Mouse (Mus musculus): ENCODE data around the gene Tle2. TPM values are rescaled to one million over a fixed set of nuclear protein-coding genes. Genes with fewer than 3 reads are reported as not detected.

Gene Tle2
- polyA plus RNA-seq, 1 experiment from 2014 or later = 68.8 TPM

DNA sequence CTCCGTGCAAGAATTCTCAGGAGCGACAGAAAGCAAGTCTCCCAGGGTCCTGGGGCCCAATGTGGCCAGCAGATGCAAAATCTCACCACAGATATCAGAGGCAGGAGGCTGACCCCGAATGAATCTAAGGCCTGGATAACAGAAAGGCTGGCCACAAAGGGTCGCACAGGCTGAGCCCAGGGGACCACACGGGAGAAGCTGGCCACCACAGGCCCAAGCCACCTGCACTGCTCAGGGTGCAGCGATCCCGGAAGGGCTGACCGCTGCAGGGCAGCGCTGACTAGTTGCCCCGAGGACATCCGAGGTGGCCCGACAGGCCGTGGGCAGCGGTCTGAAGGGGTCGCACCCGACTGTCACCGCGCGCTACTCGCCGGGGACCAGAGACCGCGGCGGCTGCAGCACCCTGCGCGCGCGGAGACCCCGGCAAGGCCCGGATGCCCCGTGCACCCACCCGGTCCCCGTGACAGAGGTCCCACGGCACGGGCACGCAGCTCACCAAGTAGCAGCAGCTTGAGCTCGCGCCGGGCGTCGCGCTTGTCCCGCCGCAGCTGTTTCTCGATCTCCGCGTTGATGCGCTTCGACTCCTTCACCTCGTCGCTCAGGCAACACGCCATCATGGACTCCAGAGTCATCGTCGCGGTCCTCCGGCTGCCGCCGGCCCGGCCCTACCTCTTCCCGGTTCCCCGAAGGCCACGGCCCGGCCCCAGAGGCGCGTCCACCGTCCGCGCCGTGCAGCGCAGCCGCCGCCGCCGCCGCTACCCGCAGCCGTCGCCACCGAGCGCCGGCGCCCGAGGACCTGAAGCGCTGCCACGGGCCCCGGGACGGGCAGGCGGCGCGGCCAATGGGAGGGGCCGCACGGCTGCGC, 29.8 kb upstream of the Tle2 start:
- Histone ChIP-seq H3K4me2 (replicated peaks) (peak overlapping the region; percentile 98), H3K9me3 (no peaks in the 10 kb centered on the region), H3K27me3 (no peaks in the 10 kb centered on the region), H3K4me3 (peak overlapping the region; percentile 99), H3K27ac (peak overlapping the region; percentile 67; the same call in 1 of the 2 replicates), H3K9ac (peak overlapping the region; percentile 98), H3K36me3 (peaks cover 16% of the 10 kb centered on the region), H3K4me1 (peaks cover 33% of the 10 kb centered on the region)
- WGBS = under 1% methylated on average over 81 of the region's 93 CpGs
- peak; percentile 24; the same call in 1 of the 2 replicates for ATAC-seq (ENCODE audit: low FRiP score, low read depth)

DNA sequence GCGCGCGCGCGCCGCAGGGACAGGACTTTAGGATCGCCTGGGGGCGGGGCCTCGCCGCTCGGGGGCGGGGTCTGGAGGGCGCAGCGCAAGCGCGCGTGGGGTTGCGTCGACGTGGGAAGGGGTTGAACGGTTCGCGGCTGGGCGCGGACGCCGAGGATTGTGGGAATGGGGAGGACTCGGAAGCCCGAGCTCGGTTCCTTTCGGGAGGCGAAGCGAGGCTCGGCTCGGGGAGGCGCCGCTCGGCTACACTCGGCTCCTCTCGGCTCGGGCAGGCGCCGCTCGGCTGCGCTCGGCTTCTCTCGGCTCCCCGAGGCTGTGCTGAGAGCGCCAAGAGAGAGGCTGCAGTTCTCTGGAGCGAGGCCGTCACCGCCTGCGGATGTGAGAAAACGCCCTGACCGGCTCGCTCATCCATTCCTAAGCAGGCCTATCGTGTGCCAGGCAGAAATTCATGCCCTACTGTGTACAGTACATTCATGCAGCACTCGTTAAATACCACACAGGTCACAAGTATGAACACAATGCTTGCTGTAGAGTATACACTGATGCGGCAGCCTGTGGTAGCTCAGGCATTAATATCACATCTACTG, 29.1 kb upstream of the Tle2 start, which contains the start of gene Gna11:
Gna11 (minus strand) TSS at position 30 of the 587 bp plus-strand sequence.
- H3K4me3 ChIP-seq = peak within 1 kb of the TSS; percentile 99
- no peaks in the 10 kb centered on the region for H3K27me3 ChIP-seq
- H3K9me3 ChIP-seq = no peaks in the 10 kb centered on the region
- peaks cover 33% of the 10 kb centered on the region for H3K4me1 ChIP-seq
- under 1% methylated on average over 57 of the region's 59 CpGs for WGBS
- H3K36me3 ChIP-seq = peaks cover 9% of the 10 kb centered on the region; the same call in 1 of the 2 replicates
- H3K27ac ChIP-seq = peak within 1 kb of the TSS; percentile 79
- peak within 1 kb of the TSS; percentile 98 for H3K9ac ChIP-seq
- peak within 1 kb of the TSS; percentile 98 for H3K4me2 ChIP-seq (replicated peaks)
- peak; percentile 96 for ATAC-seq (ENCODE audit: low FRiP score, low read depth)

GRCm38 (mm10) chr10:81546332-81546731, 28.0 kb upstream of the Tle2 start:
- Histone ChIP-seq H3K36me3 (peaks cover 4% of the 10 kb centered on the region; the same call in 1 of the 2 replicates), H3K4me3 (no peak overlapping the region), H3K4me1 (peaks cover 36% of the 10 kb centered on the region), H3K9ac (peak overlapping the region; percentile 48; the same call in 1 of the 2 replicates), H3K27ac (no peak overlapping the region), H3K9me3 (no peaks in the 10 kb centered on the region), H3K4me2 (replicated peaks) (no peak overlapping the region), H3K27me3 (no peaks in the 10 kb centered on the region)
- no peak for ATAC-seq (ENCODE audit: low FRiP score, low read depth)
- WGBS = 81% methylated on average over 5 of the region's 5 CpGs

GRCm38 (mm10) chr10:81546788-81547571, 27.4 kb upstream of the Tle2 start:
- Histone ChIP-seq H3K4me1 (peaks cover 37% of the 10 kb centered on the region), H3K4me3 (no peak overlapping the region), H3K27me3 (no peaks in the 10 kb centered on the region), H3K9ac (no peak overlapping the region), H3K36me3 (peaks cover 4% of the 10 kb centered on the region; the same call in 1 of the 2 replicates), H3K4me2 (replicated peaks) (no peak overlapping the region), H3K9me3 (no peaks in the 10 kb centered on the region), H3K27ac (no peak overlapping the region)
- ATAC-seq (ENCODE audit: low FRiP score, low read depth) = no peak
- WGBS = 90% methylated on average over 13 of the region's 13 CpGs

GRCm38 (mm10) chr10:81548944-81549343, 25.4 kb upstream of the Tle2 start:
- H3K27me3 ChIP-seq = no peaks in the 10 kb centered on the region
- ATAC-seq (ENCODE audit: low FRiP score, low read depth) = no peak
- H3K4me1 ChIP-seq = peaks cover 18% of the 10 kb centered on the region
- H3K4me3 ChIP-seq = no peak overlapping the region
- H3K36me3 ChIP-seq = no peaks in the 10 kb centered on the region
- H3K27ac ChIP-seq = no peak overlapping the region
- H3K4me2 ChIP-seq (replicated peaks) = no peak overlapping the region
- WGBS = 66% methylated on average over 5 of the region's 5 CpGs
- H3K9ac ChIP-seq = no peak overlapping the region
- H3K9me3 ChIP-seq = no peaks in the 10 kb centered on the region

GRCm38 (mm10) chr10:81550257-81550656, 24.1 kb upstream of the Tle2 start:
- Histone ChIP-seq H3K4me3 (no peak overlapping the region), H3K9me3 (no peaks in the 10 kb centered on the region), H3K9ac (no peak overlapping the region), H3K4me1 (peaks cover 15% of the 10 kb centered on the region), H3K27ac (no peak overlapping the region), H3K27me3 (no peaks in the 10 kb centered on the region), H3K4me2 (replicated peaks) (no peak overlapping the region), H3K36me3 (no peaks in the 10 kb centered on the region)
- 11% methylated on average over 7 of the region's 7 CpGs for WGBS
- no peak for ATAC-seq (ENCODE audit: low FRiP score, low read depth)

GRCm38 (mm10) chr10:81551597-81552102, 22.7 kb upstream of the Tle2 start:
- peak overlapping the region; percentile 23; the same call in 1 of the 2 replicates for H3K4me2 ChIP-seq (replicated peaks)
- no peaks in the 10 kb centered on the region for H3K36me3 ChIP-seq
- H3K4me1 ChIP-seq = peaks cover 11% of the 10 kb centered on the region
- WGBS = 5% methylated on average over 12 of the region's 12 CpGs
- H3K9me3 ChIP-seq = no peaks in the 10 kb centered on the region
- ATAC-seq (ENCODE audit: low FRiP score, low read depth) = peak; percentile 84
- H3K9ac ChIP-seq = peak overlapping the region; percentile 25; the same call in 1 of the 2 replicates
- H3K4me3 ChIP-seq = no peak overlapping the region
- H3K27ac ChIP-seq = peak overlapping the region; percentile 72
- no peaks in the 10 kb centered on the region for H3K27me3 ChIP-seq

DNA sequence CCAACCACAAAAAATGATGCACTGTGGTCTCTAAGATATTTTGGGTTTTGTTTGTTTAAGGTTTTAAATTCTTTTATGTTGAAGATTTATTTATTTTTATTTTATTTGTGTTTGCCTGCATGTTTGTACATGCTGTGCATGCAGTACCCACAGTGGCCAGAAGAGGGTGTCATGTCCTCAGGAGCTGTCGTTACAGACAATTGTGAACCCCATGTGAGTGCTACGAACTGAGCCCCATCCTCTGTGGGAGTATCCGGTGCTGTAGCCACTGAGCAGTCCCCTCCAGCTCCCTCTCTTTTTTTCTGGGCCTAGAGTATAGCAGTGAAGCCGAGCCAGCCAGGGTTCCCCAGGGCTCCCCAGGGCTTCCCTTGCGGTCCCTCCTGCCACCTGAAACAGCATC, 21.1 kb upstream of the Tle2 start:
- H3K4me3 ChIP-seq = no peak overlapping the region
- no peaks in the 10 kb centered on the region for H3K36me3 ChIP-seq
- no peak overlapping the region for H3K9ac ChIP-seq
- no peaks in the 10 kb centered on the region for H3K9me3 ChIP-seq
- no peak overlapping the region for H3K4me2 ChIP-seq (replicated peaks)
- WGBS = 87% methylated on average over 5 of the region's 5 CpGs
- no peak overlapping the region for H3K27ac ChIP-seq
- H3K4me1 ChIP-seq = peaks cover 11% of the 10 kb centered on the region
- no peaks in the 10 kb centered on the region for H3K27me3 ChIP-seq
- ATAC-seq (ENCODE audit: low FRiP score, low read depth) = no peak

- no peak overlapping the region for H3K4me3 ChIP-seq
- H3K9ac ChIP-seq = 0 out of 2 replicates have a peak overlapping the region, but pooled peaks have one; percentile 19
- 79% methylated on average over 6 of the region's 6 CpGs for WGBS
- H3K4me1 ChIP-seq = peaks cover 15% of the 10 kb centered on the region
- ATAC-seq (ENCODE audit: low FRiP score, low read depth) = no peak
- no peaks in the 10 kb centered on the region for H3K27me3 ChIP-seq
- no peaks in the 10 kb centered on the region for H3K9me3 ChIP-seq
- no peaks in the 10 kb centered on the region for H3K36me3 ChIP-seq
- no peak overlapping the region for H3K4me2 ChIP-seq (replicated peaks)
- H3K27ac ChIP-seq = no peak overlapping the region
Observed at GRCm38 (mm10) chr10:81553807-81554755, 20.3 kb upstream of the Tle2 start.

GRCm38 (mm10) chr10:81556282-81556681, 18.1 kb upstream of the Tle2 start:
- Histone ChIP-seq H3K27me3 (no peaks in the 10 kb centered on the region), H3K4me1 (peaks cover 23% of the 10 kb centered on the region), H3K36me3 (peaks cover 2% of the 10 kb centered on the region; the same call in 1 of the 2 replicates), H3K9me3 (no peaks in the 10 kb centered on the region), H3K4me3 (no peak overlapping the region), H3K27ac (no peak overlapping the region), H3K4me2 (replicated peaks) (no peak overlapping the region), H3K9ac (no peak overlapping the region)
- ATAC-seq (ENCODE audit: low FRiP score, low read depth) = no peak
- WGBS = 67% methylated on average over 3 of the region's 3 CpGs

DNA sequence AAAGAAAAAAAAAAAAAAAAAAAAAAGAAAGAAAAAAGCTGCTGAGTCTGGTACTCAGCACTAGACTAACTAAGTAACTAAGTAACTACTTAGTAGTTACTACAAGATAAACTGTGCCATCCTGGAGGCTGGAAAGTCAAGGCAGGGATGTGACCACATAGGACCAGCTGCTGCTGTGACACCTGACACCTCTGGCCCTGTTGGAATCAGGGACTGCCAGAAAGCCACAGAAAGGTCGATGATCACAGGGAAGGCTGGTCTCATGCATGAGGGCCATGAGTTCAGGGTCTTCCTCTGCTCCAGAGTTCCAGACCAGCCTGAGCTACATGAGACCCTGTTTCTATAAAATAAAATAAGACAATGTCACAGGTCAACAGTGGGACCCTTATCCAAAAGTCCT, 16.9 kb upstream of the Tle2 start:
- no peak for ATAC-seq (ENCODE audit: low FRiP score, low read depth)
- no peaks in the 10 kb centered on the region for H3K9me3 ChIP-seq
- H3K27me3 ChIP-seq = no peaks in the 10 kb centered on the region
- H3K4me3 ChIP-seq = no peak overlapping the region
- peaks cover 14% of the 10 kb centered on the region for H3K36me3 ChIP-seq
- no peak overlapping the region for H3K27ac ChIP-seq
- H3K4me1 ChIP-seq = peaks cover 23% of the 10 kb centered on the region
- no peak overlapping the region for H3K4me2 ChIP-seq (replicated peaks)
- no peak overlapping the region for H3K9ac ChIP-seq
- WGBS = 8% methylated on average over 1 of the region's 1 CpGs

All from limb, embryonic 13.5 days (tissue).